Mouse (Mus musculus): Measurements from ENCODE around the gene Tango6. TPM values are rescaled to one million over a fixed set of nuclear protein-coding genes. Genes with fewer than 3 reads are reported as not detected.

The Tango6 gene
- polyA plus RNA-seq, 1 experiment from 2014 or later, result 10.1 TPM

- 82% methylated on average over 4 of the region's 4 CpGs for WGBS
- H3K4me3 ChIP-seq (ENCODE audit: low read depth, low read length), result no peak overlapping the region
- no peak overlapping the region for H3K27ac ChIP-seq (ENCODE audit: low read length)
- no peak overlapping the region for H3K4me2 ChIP-seq (replicated peaks; ENCODE audit: low read depth, low read length)
- H3K9me3 ChIP-seq (ENCODE audit: control insufficient read depth, low read depth, low read length), result no peaks in the 10 kb centered on the region
- H3K9ac ChIP-seq (replicated peaks; ENCODE audit: low read depth, low read length), result no peak overlapping the region
- no peaks in the 10 kb centered on the region for H3K36me3 ChIP-seq (ENCODE audit: control insufficient read depth, insufficient read depth, low read length)
- H3K4me1 ChIP-seq (ENCODE audit: control insufficient read depth, insufficient read depth, low read length), result peaks cover 7% of the 10 kb centered on the region; the same call in 1 of the 2 replicates
- ATAC-seq (ENCODE audit: insufficient number of reproducible peaks, insufficient read depth, low FRiP score, low read depth), result no peak
- H3K27me3 ChIP-seq (ENCODE audit: control insufficient read depth, insufficient read depth, low read length), result no peaks in the 10 kb centered on the region
Measured at GRCm38 (mm10) chr8:106643100-106643499, 39.8 kb upstream of the Tango6 start.

GRCm38 (mm10) chr8:106644957-106645356 is 37.9 kb upstream of the Tango6 start:
- 72% methylated on average over 3 of the region's 3 CpGs for WGBS
- no peak for ATAC-seq (ENCODE audit: insufficient number of reproducible peaks, insufficient read depth, low FRiP score, low read depth)
- Histone ChIP-seq H3K9ac (replicated peaks; ENCODE audit: low read depth, low read length) (no peak overlapping the region), H3K9me3 (ENCODE audit: control insufficient read depth, low read depth, low read length) (no peaks in the 10 kb centered on the region), H3K36me3 (ENCODE audit: control insufficient read depth, insufficient read depth, low read length) (no peaks in the 10 kb centered on the region), H3K27ac (ENCODE audit: low read length) (no peak overlapping the region), H3K4me3 (ENCODE audit: low read depth, low read length) (no peak overlapping the region), H3K4me1 (ENCODE audit: control insufficient read depth, insufficient read depth, low read length) (peaks cover 7% of the 10 kb centered on the region; the same call in 1 of the 2 replicates), H3K4me2 (replicated peaks; ENCODE audit: low read depth, low read length) (no peak overlapping the region), H3K27me3 (ENCODE audit: control insufficient read depth, insufficient read depth, low read length) (no peaks in the 10 kb centered on the region)

- Histone ChIP-seq H3K4me1 (ENCODE audit: control insufficient read depth, insufficient read depth, low read length) (peaks cover 5% of the 10 kb centered on the region; the same call in 1 of the 2 replicates), H3K9ac (replicated peaks; ENCODE audit: low read depth, low read length) (no peak overlapping the region), H3K27me3 (ENCODE audit: control insufficient read depth, insufficient read depth, low read length) (no peaks in the 10 kb centered on the region), H3K4me3 (ENCODE audit: low read depth, low read length) (no peak overlapping the region), H3K36me3 (ENCODE audit: control insufficient read depth, insufficient read depth, low read length) (no peaks in the 10 kb centered on the region), H3K9me3 (ENCODE audit: control insufficient read depth, low read depth, low read length) (no peaks in the 10 kb centered on the region), H3K4me2 (replicated peaks; ENCODE audit: low read depth, low read length) (no peak overlapping the region), H3K27ac (ENCODE audit: low read length) (peak overlapping the region; percentile 82)
- ATAC-seq (ENCODE audit: insufficient number of reproducible peaks, insufficient read depth, low FRiP score, low read depth), result no peak
- WGBS, result 68% methylated on average over 2 of the region's 2 CpGs
Measured at GRCm38 (mm10) chr8:106646153-106646552, 36.7 kb upstream of the Tango6 start.

GRCm38 (mm10) chr8:106646731-106647130 is 36.1 kb upstream of the Tango6 start:
- Histone ChIP-seq H3K27me3 (ENCODE audit: control insufficient read depth, insufficient read depth, low read length) (no peaks in the 10 kb centered on the region), H3K36me3 (ENCODE audit: control insufficient read depth, insufficient read depth, low read length) (no peaks in the 10 kb centered on the region), H3K4me2 (replicated peaks; ENCODE audit: low read depth, low read length) (no peak overlapping the region), H3K4me3 (ENCODE audit: low read depth, low read length) (no peak overlapping the region), H3K9ac (replicated peaks; ENCODE audit: low read depth, low read length) (no peak overlapping the region), H3K4me1 (ENCODE audit: control insufficient read depth, insufficient read depth, low read length) (peaks cover 5% of the 10 kb centered on the region; the same call in 1 of the 2 replicates), H3K9me3 (ENCODE audit: control insufficient read depth, low read depth, low read length) (no peaks in the 10 kb centered on the region), H3K27ac (ENCODE audit: low read length) (peak overlapping the region; percentile 82)
- ATAC-seq (ENCODE audit: insufficient number of reproducible peaks, insufficient read depth, low FRiP score, low read depth), result peak; percentile 62; the same call in 1 of the 2 replicates
- 63% methylated on average over 5 of the region's 5 CpGs for WGBS

- Histone ChIP-seq H3K4me2 (replicated peaks; ENCODE audit: low read depth, low read length) (no peak overlapping the region), H3K9ac (replicated peaks; ENCODE audit: low read depth, low read length) (no peak overlapping the region), H3K27me3 (ENCODE audit: control insufficient read depth, insufficient read depth, low read length) (no peaks in the 10 kb centered on the region), H3K36me3 (ENCODE audit: control insufficient read depth, insufficient read depth, low read length) (no peaks in the 10 kb centered on the region), H3K27ac (ENCODE audit: low read length) (peak overlapping the region; percentile 82; the same call in 1 of the 2 replicates), H3K4me3 (ENCODE audit: low read depth, low read length) (no peak overlapping the region), H3K9me3 (ENCODE audit: control insufficient read depth, low read depth, low read length) (no peaks in the 10 kb centered on the region), H3K4me1 (ENCODE audit: control insufficient read depth, insufficient read depth, low read length) (peaks cover 5% of the 10 kb centered on the region; the same call in 1 of the 2 replicates)
- 25% methylated on average over 2 of the region's 2 CpGs for WGBS
- ATAC-seq (ENCODE audit: insufficient number of reproducible peaks, insufficient read depth, low FRiP score, low read depth), result peak; percentile 51; the same call in 1 of the 2 replicates
Measured at GRCm38 (mm10) chr8:106647387-106647786, 35.5 kb upstream of the Tango6 start.

GRCm38 (mm10) chr8:106648421-106648820 is 34.4 kb upstream of the Tango6 start:
- Histone ChIP-seq H3K27ac (ENCODE audit: low read length) (no peak overlapping the region), H3K4me1 (ENCODE audit: control insufficient read depth, insufficient read depth, low read length) (peaks cover 5% of the 10 kb centered on the region; the same call in 1 of the 2 replicates), H3K9me3 (ENCODE audit: control insufficient read depth, low read depth, low read length) (no peaks in the 10 kb centered on the region), H3K9ac (replicated peaks; ENCODE audit: low read depth, low read length) (no peak overlapping the region), H3K4me2 (replicated peaks; ENCODE audit: low read depth, low read length) (no peak overlapping the region), H3K4me3 (ENCODE audit: low read depth, low read length) (no peak overlapping the region), H3K36me3 (ENCODE audit: control insufficient read depth, insufficient read depth, low read length) (no peaks in the 10 kb centered on the region; the same call in 1 of the 2 replicates), H3K27me3 (ENCODE audit: control insufficient read depth, insufficient read depth, low read length) (no peaks in the 10 kb centered on the region)
- ATAC-seq (ENCODE audit: insufficient number of reproducible peaks, insufficient read depth, low FRiP score, low read depth), result no peak
- 92% methylated on average over 8 of the region's 8 CpGs for WGBS

- Histone ChIP-seq H3K9me3 (ENCODE audit: control insufficient read depth, low read depth, low read length) (no peaks in the 10 kb centered on the region), H3K27ac (ENCODE audit: low read length) (no peak overlapping the region), H3K4me2 (replicated peaks; ENCODE audit: low read depth, low read length) (no peak overlapping the region), H3K9ac (replicated peaks; ENCODE audit: low read depth, low read length) (no peak overlapping the region), H3K27me3 (ENCODE audit: control insufficient read depth, insufficient read depth, low read length) (no peaks in the 10 kb centered on the region), H3K4me3 (ENCODE audit: low read depth, low read length) (no peak overlapping the region), H3K4me1 (ENCODE audit: control insufficient read depth, insufficient read depth, low read length) (no peaks in the 10 kb centered on the region), H3K36me3 (ENCODE audit: control insufficient read depth, insufficient read depth, low read length) (no peaks in the 10 kb centered on the region; the same call in 1 of the 2 replicates)
- 82% methylated on average over 3 of the region's 3 CpGs for WGBS
- no peak for ATAC-seq (ENCODE audit: insufficient number of reproducible peaks, insufficient read depth, low FRiP score, low read depth)
Measured at GRCm38 (mm10) chr8:106651994-106652393, 30.9 kb upstream of the Tango6 start.

GRCm38 (mm10) chr8:106656046-106656445 is 26.8 kb upstream of the Tango6 start:
- Histone ChIP-seq H3K9me3 (ENCODE audit: control insufficient read depth, low read depth, low read length) (no peaks in the 10 kb centered on the region), H3K4me3 (ENCODE audit: low read depth, low read length) (no peak overlapping the region), H3K4me2 (replicated peaks; ENCODE audit: low read depth, low read length) (no peak overlapping the region), H3K27ac (ENCODE audit: low read length) (no peak overlapping the region), H3K9ac (replicated peaks; ENCODE audit: low read depth, low read length) (no peak overlapping the region), H3K36me3 (ENCODE audit: control insufficient read depth, insufficient read depth, low read length) (peaks cover 2% of the 10 kb centered on the region), H3K4me1 (ENCODE audit: control insufficient read depth, insufficient read depth, low read length) (no peaks in the 10 kb centered on the region), H3K27me3 (ENCODE audit: control insufficient read depth, insufficient read depth, low read length) (no peaks in the 10 kb centered on the region)
- no peak for ATAC-seq (ENCODE audit: insufficient number of reproducible peaks, insufficient read depth, low FRiP score, low read depth)

GRCm38 (mm10) chr8:106672786-106673185 is 10.1 kb upstream of the Tango6 start:
- Histone ChIP-seq H3K4me3 (ENCODE audit: low read depth, low read length) (no peak overlapping the region), H3K4me1 (ENCODE audit: control insufficient read depth, insufficient read depth, low read length) (no peaks in the 10 kb centered on the region), H3K4me2 (replicated peaks; ENCODE audit: low read depth, low read length) (no peak overlapping the region), H3K9ac (replicated peaks; ENCODE audit: low read depth, low read length) (no peak overlapping the region), H3K36me3 (ENCODE audit: control insufficient read depth, insufficient read depth, low read length) (0 out of 2 replicates have a peak, but pooled peaks cover 5% of the 10 kb centered on the region), H3K27ac (ENCODE audit: low read length) (no peak overlapping the region), H3K27me3 (ENCODE audit: control insufficient read depth, insufficient read depth, low read length) (no peaks in the 10 kb centered on the region), H3K9me3 (ENCODE audit: control insufficient read depth, low read depth, low read length) (no peaks in the 10 kb centered on the region)
- no peak for ATAC-seq (ENCODE audit: insufficient number of reproducible peaks, insufficient read depth, low FRiP score, low read depth)
- 56% methylated on average over 2 of the region's 2 CpGs for WGBS

Measured in stomach, embryonic 14.5 days (tissue).